Mouse (Mus musculus): ENCODE data around the gene Mars.

GRCm38 (mm10) chr10:127326828-127327227 is 15.2 kb upstream of the Mars start:
- TF ChIP-seq CTCF (IDR thresholded peaks at IDR 0.05; ENCODE audit: low read depth, low read length) (no peak), GATA1 (IDR thresholded peaks at IDR 0.05; ENCODE audit: borderline replicate concordance, low read length) (no peak)

All from G1E (cell line).